Mouse (Mus musculus): ENCODE results near the gene Adcyap1r1.

Gene Adcyap1r1

DNA sequence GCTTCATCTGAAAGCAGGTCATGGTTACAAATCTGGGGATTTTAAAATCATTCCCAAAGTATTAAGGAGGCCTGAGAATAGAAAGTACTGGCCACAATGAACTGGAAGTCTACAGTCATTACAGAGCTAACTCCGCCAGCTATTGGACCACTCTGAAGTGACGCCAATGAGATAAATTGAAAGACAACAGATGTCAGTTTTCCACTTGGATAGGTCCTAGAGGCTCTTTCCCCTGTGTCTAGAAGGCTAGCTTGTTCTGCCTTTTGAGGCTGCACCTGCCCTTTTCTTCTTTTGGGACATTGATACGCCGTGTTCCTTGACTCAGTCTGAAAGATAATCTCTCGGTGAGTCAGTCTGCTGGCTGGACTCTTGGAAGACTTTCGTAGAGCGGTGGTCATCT, 50.5 kb downstream of the Adcyap1r1 start:
- no peak for DNase-seq (ENCODE audit: low spot score)

DNA sequence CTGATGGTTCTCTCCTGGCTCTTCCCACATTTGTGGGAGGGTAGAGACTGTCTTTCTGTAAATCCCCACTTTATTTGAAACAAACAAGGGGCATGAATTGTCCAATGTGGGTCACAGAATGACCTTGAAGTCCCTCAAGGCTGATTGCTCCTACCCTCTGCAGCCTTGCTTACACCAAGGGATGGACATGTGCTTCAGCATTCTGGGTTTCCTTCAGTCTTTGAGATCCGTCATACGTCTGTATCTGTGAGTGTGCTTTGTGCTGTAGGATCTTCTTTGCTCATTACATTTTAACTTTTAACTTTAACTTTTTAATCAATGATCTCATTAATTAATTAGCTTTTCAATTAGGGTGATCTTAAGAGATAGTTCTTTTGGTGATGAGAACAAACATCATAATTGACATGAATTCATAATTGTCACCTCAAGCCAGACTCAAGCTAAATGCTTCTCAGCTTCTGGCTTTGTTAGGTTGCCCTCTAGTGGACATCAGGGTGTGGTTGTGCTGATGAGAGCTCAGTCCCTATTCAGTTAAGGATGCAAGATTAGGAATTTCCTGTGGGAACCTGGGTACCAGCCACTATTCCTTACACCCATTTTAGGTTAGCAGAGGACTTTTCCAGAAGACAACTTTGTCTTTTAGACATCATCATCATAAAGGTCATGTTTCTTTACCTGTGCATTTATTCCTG, 53.2 kb downstream of the Adcyap1r1 start:
- DNase-seq (ENCODE audit: low spot score), result peak; percentile 51

DNA sequence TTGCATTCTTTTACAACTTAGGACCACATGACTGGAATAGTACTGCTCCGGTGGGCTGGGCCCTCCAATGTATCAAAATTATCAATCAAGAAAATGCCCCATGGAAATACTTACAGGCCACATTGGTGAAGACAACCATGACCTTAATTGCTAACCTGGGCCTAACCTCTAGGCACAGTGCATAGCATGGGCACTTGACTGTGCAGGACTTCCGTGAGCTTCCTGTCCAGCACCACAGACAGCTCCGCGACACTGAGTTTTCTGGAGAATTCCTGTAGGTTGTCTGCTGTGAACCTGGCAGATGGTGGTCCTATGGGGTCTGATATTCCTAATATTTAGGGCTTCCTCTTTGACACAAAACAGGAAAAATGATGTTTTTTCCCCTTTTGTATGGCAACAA, 54.7 kb downstream of the Adcyap1r1 start:
- DNase-seq (ENCODE audit: low spot score), result no peak

DNA sequence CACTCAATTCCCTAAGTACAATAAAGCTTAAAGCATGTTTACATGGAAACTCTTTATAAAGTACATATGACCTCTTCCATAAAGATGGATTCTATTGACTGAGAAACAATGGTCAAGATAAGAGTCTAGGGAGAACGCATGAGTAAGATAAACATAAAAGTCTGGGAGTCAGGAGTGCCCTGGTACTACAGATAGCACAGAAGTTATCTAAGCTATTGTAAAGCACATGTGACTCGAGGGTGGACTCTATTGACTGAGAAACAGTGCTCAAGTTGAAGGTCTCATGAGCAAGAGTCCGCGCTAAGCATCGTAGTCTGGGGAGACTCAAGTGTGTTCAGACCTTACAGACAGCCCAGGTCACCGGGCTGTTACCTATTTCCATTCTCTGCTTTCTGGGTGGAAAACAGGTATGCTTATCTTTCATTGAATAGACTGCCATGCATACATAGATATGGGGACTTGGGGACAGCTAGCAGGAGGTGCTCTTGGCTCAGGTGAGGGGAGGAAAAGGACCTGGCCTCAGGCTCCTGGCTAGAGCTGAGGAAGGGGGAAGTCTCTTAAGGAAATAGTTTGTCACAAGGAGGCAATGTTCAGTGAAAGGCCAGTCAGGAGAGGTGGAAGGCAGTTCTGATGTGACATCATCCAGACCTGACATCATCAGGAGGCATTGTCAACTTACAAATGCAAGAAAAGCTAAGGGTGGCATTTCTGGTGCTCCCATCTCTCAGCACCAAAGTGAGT, 57.5 kb downstream of the Adcyap1r1 start:
- DNase-seq (ENCODE audit: low spot score), result no peak

DNA sequence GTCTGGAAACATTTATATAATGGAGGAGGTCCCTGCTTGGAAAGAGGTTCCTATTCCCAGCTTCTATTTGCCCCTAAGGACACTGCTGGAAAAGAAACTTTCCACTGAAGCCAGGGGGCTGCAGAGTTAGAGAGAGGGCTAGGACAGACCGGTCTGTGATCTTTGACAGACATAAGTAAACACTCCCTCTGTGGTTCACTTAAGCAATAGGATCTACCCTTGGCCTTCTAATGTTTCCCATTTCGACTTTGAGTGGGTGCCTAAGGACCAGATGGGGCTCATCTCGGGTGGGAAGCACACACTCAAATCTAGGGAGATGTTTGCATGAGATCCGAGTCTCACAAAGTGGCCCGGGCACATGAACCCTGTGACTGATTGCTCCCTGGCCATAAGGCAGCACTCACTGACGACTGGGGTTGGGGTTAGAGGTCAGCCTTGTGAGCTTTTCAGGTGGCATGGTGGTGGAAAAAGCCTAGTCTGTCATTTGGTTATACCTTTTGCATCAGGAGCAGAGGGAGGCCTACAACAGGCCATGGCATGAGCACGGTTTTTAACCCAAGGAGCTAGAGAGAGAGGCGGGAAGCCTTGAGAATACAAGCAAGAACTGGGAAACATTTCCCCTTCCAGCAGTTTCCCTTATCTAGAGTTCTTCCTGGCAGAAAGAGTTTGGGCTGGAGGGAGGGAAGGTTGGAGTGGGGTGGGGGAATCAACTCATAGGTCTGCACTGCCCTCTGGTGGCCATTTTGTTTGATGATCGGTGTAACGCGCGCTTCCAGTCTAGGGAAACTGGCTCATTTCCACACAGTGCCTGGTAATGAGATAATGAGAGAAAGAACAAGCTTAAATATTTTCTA, 59.7 kb downstream of the Adcyap1r1 start:
- DNase-seq (ENCODE audit: low spot score), result peak; percentile 68

DNA sequence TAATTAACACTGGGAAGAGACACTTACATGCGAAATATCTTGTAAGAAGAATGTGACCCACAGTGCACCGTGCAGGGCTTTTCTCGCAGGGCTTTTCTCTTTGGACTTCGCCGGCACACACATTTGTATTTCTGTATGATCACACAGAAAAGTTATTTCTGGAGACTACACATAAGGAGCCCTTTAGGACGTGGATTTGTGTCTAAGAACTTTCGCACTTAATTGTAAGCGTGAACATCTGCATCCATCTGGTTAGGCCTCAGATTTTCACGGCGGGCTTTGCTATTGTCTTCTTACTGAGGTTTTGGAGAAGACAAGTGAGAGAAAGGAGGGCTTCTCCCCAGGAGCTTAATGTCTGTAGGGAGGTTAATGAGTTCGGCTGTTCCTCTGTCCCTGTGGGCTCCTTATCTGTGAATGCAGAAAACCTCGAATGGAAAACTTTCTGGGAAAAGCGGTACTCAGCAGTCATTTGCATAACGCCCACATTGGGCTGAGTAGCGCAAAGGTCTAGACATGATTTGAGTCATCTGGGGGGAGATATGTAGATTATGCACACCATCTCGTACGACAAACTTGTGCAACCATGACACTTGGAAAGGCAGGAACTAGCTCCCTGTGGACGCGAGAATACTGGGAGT, 60.4 kb downstream of the Adcyap1r1 start:
- no peak for DNase-seq (ENCODE audit: low spot score)

DNA sequence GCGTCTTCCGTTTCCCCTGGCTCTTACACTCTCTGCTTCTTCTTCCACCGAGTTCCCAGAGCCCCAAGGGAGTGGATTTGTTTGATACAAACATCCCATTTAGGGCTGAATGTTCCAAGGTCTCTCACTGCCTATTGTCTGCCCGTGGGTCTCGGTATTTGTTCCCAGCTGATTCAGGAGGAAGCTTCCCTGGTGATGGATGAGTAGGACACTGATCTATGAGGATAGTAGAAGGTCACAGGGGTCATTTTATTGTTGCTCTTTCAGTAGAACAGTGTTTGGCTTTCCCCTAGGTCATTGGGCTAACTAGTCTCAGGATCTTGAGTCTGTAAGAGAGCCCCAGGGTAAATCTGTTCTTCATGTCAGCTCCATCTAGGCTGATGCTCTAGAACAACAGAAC, 61.7 kb downstream of the Adcyap1r1 start:
- DNase-seq (ENCODE audit: low spot score), result no peak

DNA sequence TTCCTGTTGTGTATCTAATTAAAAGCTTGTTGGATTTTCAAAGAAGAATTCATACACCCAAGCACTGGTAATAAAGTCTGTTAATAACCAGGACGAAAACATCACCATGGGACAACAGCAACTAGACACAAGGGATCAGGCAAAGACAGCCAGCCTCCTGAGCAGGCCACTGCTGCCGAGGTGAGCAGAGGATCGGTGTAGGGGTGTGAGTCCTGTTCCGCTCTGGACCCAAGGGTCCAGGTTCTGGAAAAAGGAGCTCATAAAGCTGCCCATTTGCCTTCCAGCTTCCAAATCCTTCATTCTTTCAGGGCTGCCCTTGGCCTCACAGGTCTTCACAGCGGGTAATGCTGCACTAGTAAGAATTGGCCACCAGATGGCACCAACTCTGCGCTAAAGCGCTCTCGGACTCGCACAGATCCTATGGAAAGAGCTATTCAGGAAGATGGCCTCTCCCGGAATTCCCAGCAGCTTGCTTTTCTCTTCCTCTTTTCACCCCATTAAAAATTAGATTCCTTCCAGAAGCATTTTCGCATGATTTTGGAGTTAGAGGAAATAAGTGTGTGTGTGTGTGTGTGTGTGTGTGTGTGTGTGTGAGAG, 67.9 kb downstream of the Adcyap1r1 start:
- peak; percentile 62 for DNase-seq (ENCODE audit: low spot score)

DNA sequence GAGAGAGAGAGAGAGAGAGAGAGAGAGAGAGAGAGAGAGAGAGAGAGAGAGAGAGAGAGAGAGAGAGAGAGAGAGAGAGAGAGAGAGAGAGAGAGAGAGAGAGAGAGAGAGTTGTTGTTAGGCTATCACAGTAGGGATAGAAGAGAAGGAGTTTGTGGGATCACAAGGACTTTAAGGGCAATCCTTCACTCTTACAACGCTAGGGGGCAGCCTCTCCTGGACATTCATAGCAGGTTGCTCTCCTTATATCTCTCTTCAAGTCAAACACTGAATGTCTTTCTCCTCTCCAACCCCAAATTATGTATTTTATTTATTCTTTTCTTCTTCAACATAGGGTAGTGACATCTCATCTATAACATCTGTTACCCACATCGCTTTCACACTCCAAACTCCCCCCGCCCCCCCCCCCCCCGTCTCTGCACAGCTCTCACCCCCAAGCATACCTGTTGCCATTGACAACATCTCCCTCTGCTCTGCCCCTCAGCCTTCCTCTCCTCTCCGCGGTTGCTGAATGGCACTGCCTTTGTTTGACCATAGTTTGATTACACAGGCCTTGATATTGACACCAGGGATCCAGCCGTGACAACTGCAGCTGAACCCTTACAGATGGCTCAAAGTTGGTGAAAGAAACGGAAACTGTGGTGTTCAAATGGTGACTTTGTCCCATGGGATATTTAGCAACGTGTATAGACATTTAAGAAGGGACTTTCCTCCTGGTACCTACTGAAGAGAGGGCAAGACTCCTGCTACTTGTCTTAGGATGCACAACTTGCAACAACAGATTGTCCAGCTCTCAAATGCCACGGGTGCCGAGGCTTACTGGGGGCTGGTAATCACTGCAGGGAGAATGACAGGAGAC, 68.7 kb downstream of the Adcyap1r1 start:
- peak; percentile 16 for DNase-seq (ENCODE audit: low spot score)

DNA sequence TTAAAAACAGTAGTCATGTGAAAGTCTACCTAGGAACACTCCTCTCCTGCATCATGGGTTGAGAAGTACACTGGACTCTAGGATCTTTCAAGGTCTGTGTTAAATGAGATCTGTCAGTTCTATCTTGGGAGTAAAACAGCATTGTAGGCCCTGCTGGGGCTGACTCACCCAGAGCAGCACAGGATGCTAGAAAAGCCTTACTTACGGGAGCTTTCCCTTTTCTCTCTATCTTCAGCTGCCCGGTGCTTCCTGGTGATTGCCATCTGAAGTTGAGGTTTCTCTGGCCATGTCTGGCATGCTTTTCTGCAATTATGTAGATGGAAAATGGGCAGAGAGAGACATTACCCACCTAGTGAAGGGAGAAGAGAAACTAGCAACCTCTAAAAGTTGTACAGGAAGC, 84.7 kb downstream of the Adcyap1r1 start:
- DNase-seq (ENCODE audit: low spot score), result no peak

DNA sequence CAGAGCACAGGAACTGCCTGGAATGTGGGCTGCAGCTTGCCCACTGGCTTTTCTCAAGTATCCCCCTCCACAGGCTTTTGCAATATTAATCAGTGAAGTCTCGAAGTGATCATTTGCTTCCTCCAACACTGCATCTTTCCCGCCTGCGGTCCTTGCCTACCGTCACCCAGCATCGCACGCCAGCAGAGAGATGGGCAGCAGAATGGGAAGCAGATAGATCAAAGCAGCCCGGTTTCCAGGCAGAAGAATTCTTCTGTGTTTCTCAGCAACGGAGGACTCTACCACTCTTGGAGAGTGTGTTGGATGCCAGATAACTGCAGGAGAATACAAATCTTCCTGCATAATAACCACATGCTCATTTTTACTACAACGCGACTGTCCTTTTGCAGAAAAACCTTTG, 87.4 kb downstream of the Adcyap1r1 start:
- DNase-seq (ENCODE audit: low spot score), result no peak

DNA sequence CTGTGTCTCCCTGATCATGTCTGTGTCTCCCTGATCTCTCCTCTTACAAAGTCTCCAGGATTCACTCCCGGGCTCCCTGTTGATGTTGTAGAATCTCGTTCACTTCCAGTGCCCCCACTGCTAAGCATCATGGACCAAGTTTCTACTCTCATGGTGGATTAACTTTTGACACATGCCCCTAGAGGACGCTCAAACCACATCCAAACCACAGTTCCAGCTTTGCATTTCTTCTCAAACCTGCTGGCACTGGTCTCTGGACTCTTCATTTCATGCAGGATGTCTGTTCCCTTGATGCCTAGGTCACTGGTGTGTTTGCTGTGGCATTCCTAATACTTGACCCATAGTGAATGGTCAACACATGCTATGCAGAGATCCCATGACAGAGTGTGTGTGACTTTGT, 90.6 kb downstream of the Adcyap1r1 start:
- DNase-seq (ENCODE audit: low spot score), result no peak

DNA sequence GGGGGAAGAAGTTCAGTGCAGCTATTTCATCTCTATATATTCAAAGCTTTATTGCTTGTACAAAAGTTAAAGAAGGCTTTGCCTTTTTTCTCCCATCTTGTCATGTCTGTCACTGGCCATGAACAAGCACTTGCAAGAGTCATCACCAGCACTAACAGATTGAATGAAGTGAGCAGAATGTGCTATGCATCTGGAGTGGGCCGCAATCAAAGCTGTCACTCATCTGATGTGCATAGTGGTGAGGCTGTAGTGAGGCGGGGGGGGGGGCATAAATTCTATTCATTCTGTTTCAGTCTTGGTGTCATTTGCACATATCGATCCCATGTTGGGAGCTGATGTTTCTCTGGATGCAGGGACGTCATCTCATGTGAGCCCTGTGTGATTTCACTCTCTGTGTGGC, 91.6 kb downstream of the Adcyap1r1 start:
- no peak for DNase-seq (ENCODE audit: low spot score)

DNA sequence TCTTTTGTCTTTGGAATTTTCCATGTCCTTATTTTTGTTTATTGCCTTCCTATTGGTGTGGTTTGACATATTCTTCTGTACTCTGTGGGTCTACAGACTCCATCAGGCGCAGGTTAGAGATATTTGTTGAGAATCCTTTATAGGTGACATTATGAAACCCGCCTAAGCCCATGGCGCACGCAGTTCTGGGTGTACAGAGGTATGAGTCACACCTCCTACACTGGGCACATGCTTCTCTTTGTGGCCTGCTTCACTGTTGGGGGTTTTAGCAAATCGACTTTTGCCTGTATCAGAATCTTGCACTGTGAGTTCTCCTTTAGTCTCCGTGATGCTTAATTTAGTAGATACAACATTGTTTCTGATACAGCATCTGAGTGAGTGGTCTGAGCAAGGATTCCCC, 97.4 kb downstream of the Adcyap1r1 start:
- no peak for DNase-seq (ENCODE audit: low spot score)

DNA sequence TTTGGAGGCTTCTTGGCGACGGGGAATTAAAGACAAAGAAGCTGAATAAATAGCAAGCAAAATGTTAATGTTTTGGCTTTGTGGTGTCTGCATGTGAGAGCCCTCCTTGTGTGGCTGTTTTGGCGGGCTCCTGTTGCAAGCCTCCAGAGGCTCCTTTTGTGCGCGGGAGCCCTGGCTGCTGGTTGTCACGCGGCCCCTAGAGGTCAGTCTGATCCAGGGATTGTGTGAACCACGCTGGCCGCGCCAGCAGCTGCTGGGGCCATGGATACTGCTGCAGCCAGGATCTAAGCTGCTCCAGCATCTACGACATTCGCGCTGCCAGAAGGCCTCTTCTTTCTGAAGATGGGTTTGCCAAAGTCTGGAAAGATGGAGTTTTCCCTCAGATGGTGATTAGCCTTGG, 99.1 kb downstream of the Adcyap1r1 start:
- no peak for DNase-seq (ENCODE audit: low spot score)

Data from lung, postnatal 25 days (tissue).